Mouse (Mus musculus) forebrain, embryonic 12.5 days (tissue): ENCODE measurements around the gene Stum. TPM values are rescaled to one million over a fixed set of nuclear protein-coding genes. Genes with fewer than 3 reads are reported as not detected.

ENCODE experiments used
- ATAC-seq: fragments of 200-750 bp; cut with Nextera tagmentation; 2 replicates; pipeline ENCODE4 v1.8.0; 2017; ENCODE audit warnings: moderate TSS enrichment; ENCODE audit not compliant: low FRiP score
- H3K27ac ChIP-seq: fragments of 300-500 bp; sonication (generic); 2 replicates; pipeline ENCODE4 v1.5.1; 2016; ENCODE audit warnings: mild to moderate bottlenecking
- H3K27me3 ChIP-seq: fragments of 300-500 bp; sonication (generic); 2 replicates; pipeline ENCODE4 v1.6.1; 2016; ENCODE audit warnings: mild to moderate bottlenecking
- H3K36me3 ChIP-seq: fragments of 300-500 bp; sonication (generic); replicated peaks from 2 replicates; pipeline ENCODE4 v1.6.1; 2016; ENCODE audit warnings: mild to moderate bottlenecking
- H3K4me1 ChIP-seq: fragments of 300-500 bp; sonication (generic); 2 replicates; pipeline ENCODE4 v1.6.1; 2016
- H3K4me2 ChIP-seq: fragments of 300-500 bp; sonication (generic); 2 replicates; pipeline ENCODE4 v1.6.1; 2016; ENCODE audit warnings: mild to moderate bottlenecking, moderate library complexity
- H3K4me3 ChIP-seq: fragments of 300-500 bp; sonication (generic); replicated peaks from 2 replicates; pipeline ENCODE4 v1.5.1; 2016; ENCODE audit warnings: mild to moderate bottlenecking
- H3K9ac ChIP-seq: fragments of 300-500 bp; sonication (generic); 2 replicates; pipeline ENCODE4 v1.6.1; 2016; ENCODE audit warnings: mild to moderate bottlenecking
- H3K9me3 ChIP-seq: fragments of 300-500 bp; sonication (generic); 2 replicates; pipeline ENCODE4 v1.6.1; 2016
- WGBS: fragments of 180-500 bp; shearing (Covaris S2); methylation state at CpG from one replicate; pipeline ENCODE4 v1.1.7; 2016; 5-methylcytosine and 5-hydroxymethylcytosine counted together
- polyA plus RNA-seq: library from polyadenylated mRNA; unstranded; fragments of >200 nt; fragmentation: Nextera tagmentation; extraction: Ambion mirVana; gene quantifications from 2 replicates; pipeline ENCODE4 v1.2.1, GENCODE M21; 2016

Stum gene
- polyA plus RNA-seq, 1 experiment from 2014 or later = 0.66 TPM

GRCm38 (mm10) chr1:180386951-180387749 lies 96.2 kb downstream of the Stum start:
- H3K4me1 ChIP-seq = peaks cover 18% of the 10 kb centered on the region
- ATAC-seq = peak; percentile 99
- peak overlapping the region; percentile 69 for H3K27ac ChIP-seq
- peak overlapping the region; percentile 40 for H3K4me3 ChIP-seq
- H3K9me3 ChIP-seq = no peaks in the 10 kb centered on the region
- peak overlapping the region; percentile 66 for H3K4me2 ChIP-seq
- no peaks in the 10 kb centered on the region for H3K27me3 ChIP-seq
- 2% methylated on average over 27 of the region's 27 CpGs for WGBS
- peak overlapping the region; percentile 59 for H3K9ac ChIP-seq
- no peaks in the 10 kb centered on the region for H3K36me3 ChIP-seq

GRCm38 (mm10) chr1:180385308-180385707 lies 98.0 kb downstream of the Stum start:
- no peaks in the 10 kb centered on the region for H3K36me3 ChIP-seq
- H3K4me3 ChIP-seq = no peak overlapping the region
- no peak overlapping the region for H3K27ac ChIP-seq
- no peaks in the 10 kb centered on the region for H3K9me3 ChIP-seq
- no peak for ATAC-seq
- H3K4me1 ChIP-seq = peaks cover 20% of the 10 kb centered on the region
- no peak overlapping the region for H3K4me2 ChIP-seq
- WGBS = 89% methylated on average over 6 of the region's 6 CpGs
- no peaks in the 10 kb centered on the region for H3K27me3 ChIP-seq
- no peak overlapping the region for H3K9ac ChIP-seq

- ATAC-seq = no peak
- Histone ChIP-seq H3K4me1 (peaks cover 20% of the 10 kb centered on the region), H3K36me3 (no peaks in the 10 kb centered on the region), H3K27ac (no peak overlapping the region), H3K27me3 (no peaks in the 10 kb centered on the region), H3K4me3 (no peak overlapping the region), H3K9me3 (no peaks in the 10 kb centered on the region), H3K9ac (no peak overlapping the region), H3K4me2 (no peak overlapping the region)
- WGBS = 80% methylated on average over 10 of the region's 10 CpGs
Measured at GRCm38 (mm10) chr1:180384486-180384885, 98.8 kb downstream of the Stum start.

- 97% methylated on average over 8 of the region's 8 CpGs for WGBS
- no peaks in the 10 kb centered on the region for H3K36me3 ChIP-seq
- no peaks in the 10 kb centered on the region for H3K27me3 ChIP-seq
- H3K4me1 ChIP-seq = peaks cover 20% of the 10 kb centered on the region
- no peak overlapping the region for H3K4me3 ChIP-seq
- no peak overlapping the region for H3K27ac ChIP-seq
- H3K9me3 ChIP-seq = no peaks in the 10 kb centered on the region
- H3K9ac ChIP-seq = no peak overlapping the region
- H3K4me2 ChIP-seq = no peak overlapping the region
- ATAC-seq = no peak
Measured at GRCm38 (mm10) chr1:180383884-180384283, 99.4 kb downstream of the Stum start.

Other genes with a start within 250 kb of the Stum start
- 6.4 and 7.9 TPM in 2 replicates for gene Psen2, start 220.1 kb downstream of the Stum start, polyA plus RNA-seq
- gene Itpkb, start 153.0 kb downstream of the Stum start, polyA plus RNA-seq = 3.7 and 4.2 TPM in 2 replicates
- gene Parp1, start 85.4 kb upstream of the Stum start, polyA plus RNA-seq = 241 and 255 TPM in 2 replicates
- gene Lin9, start 157.6 kb upstream of the Stum start, polyA plus RNA-seq = 27.1 and 30.0 TPM in 2 replicates
- not detected in 2 replicates for gene Mixl1, start 213.5 kb upstream of the Stum start, polyA plus RNA-seq
- gene Acbd3, start 242.5 kb upstream of the Stum start, polyA plus RNA-seq = 22.5 and 23.7 TPM in 2 replicates